Mouse (Mus musculus) liver, embryonic 14.5 days (tissue): ENCODE measurements around the gene Ecm2. TPM values are rescaled to one million over a fixed set of nuclear protein-coding genes. Genes with fewer than 3 reads are reported as not detected.

Experiments used
- ATAC-seq: fragments of 200-750 bp; cut with Nextera tagmentation; 2 replicates; pipeline ENCODE4 v1.8.0; 2017; ENCODE audit warnings: moderate number of reproducible peaks, mild to moderate bottlenecking, moderate library complexity; ENCODE audit not compliant: insufficient read depth
- DNase-seq, 3 experiments: peaks; one replicate each; pipeline ENCODE4 v3.0.0-alpha.2; 2012 to 2013; ENCODE audit warnings: low read depth in 3 of 3, low spot score in 3 of 3
- H3K27ac ChIP-seq: fragments of 300-500 bp; sonication (generic); 2 replicates; pipeline ENCODE4 v1.5.1; 2014; ENCODE audit warnings: moderate library complexity, mild to moderate bottlenecking, control low read depth, inconsistent platforms
- H3K27me3 ChIP-seq: fragments of 300-500 bp; sonication (generic); 2 replicates; pipeline ENCODE4 v1.6.1; 2014; ENCODE audit warnings: mild to moderate bottlenecking, low read length, moderate library complexity; ENCODE audit not compliant: control insufficient read depth, insufficient read depth
- H3K36me3 ChIP-seq: fragments of 300-500 bp; sonication (generic); replicated peaks from 2 replicates; pipeline ENCODE4 v1.6.1; 2014; ENCODE audit warnings: low read depth; ENCODE audit not compliant: control insufficient read depth, insufficient read depth
- H3K4me1 ChIP-seq, 2 experiments: fragments of 200-500 bp in 1 of 2; fragments of 300-500 bp in 1 of 2; sonication (generic) in 1 of 2; replicated peaks; 2 replicates each; pipeline ENCODE4 v1.6.1; 2012 to 2014; ENCODE audit warnings: antibody characterized with exemption in 1 of 2, inconsistent platforms in 1 of 2, low read length in 1 of 2; ENCODE audit not compliant: control insufficient read depth in 2 of 2, insufficient read depth in 2 of 2
- H3K4me2 ChIP-seq: fragments of 300-500 bp; sonication (generic); 2 replicates; pipeline ENCODE4 v1.6.1; 2014; ENCODE audit warnings: low read depth, mild to moderate bottlenecking, control low read depth, moderate library complexity
- H3K4me3 ChIP-seq, 2 experiments: fragments of 200-500 bp in 1 of 2; fragments of 300-500 bp in 1 of 2; sonication (generic) in 1 of 2; 2 replicates each; pipeline ENCODE4 v1.5.1; 2012 to 2014; ENCODE audit warnings: low read depth in 2 of 2, low read length in 2 of 2, mild to moderate bottlenecking in 2 of 2, control low read depth in 1 of 2, inconsistent platforms in 1 of 2, moderate library complexity in 1 of 2; ENCODE audit not compliant: insufficient read depth in 1 of 2
- H3K9ac ChIP-seq: fragments of 300-500 bp; sonication (generic); replicated peaks from 2 replicates; pipeline ENCODE4 v1.6.1; 2014; ENCODE audit warnings: mild to moderate bottlenecking, control low read depth, moderate library complexity
- H3K9me3 ChIP-seq: fragments of 300-500 bp; sonication (generic); 2 replicates; pipeline ENCODE4 v1.6.1; 2016; ENCODE audit warnings: low read length, mixed read lengths; ENCODE audit not compliant: control insufficient read depth
- CTCF ChIP-seq: IDR thresholded peaks from 2 replicates; pipeline ENCODE4 v1.5.1; 2016; ENCODE audit warnings: antibody characterized with exemption, low read depth, control low read depth
- EP300 ChIP-seq: IDR thresholded peaks from 2 replicates; pipeline ENCODE4 v1.6.1; 2016; ENCODE audit warnings: antibody characterized with exemption, low read depth
- WGBS: fragments of 180-500 bp; shearing (Covaris S2); extraction: QIAGEN DNeasy Blood & Tissue Kit; methylation state at CpG from one replicate; pipeline ENCODE4 v1.1.7; 2014; ENCODE audit not compliant: insufficient replicate concordance; 5-methylcytosine and 5-hydroxymethylcytosine counted together
- polyA plus RNA-seq, 2 experiments: library from polyadenylated mRNA; depleted of rRNA in 1 of 2; stranded (reverse) in 1 of 2; unstranded in 1 of 2; fragments of >200 nt; fragmentation: Nextera tagmentation in 1 of 2; extraction: Ambion mirVana in 1 of 2; gene quantifications; 2 replicates each; pipeline versions ENCODE4 v1.2.1 to v1.2.3; 2012 to 2014

Gene Ecm2
- polyA plus RNA-seq, 2 experiments, result 0.19 TPM

GRCm38 (mm10) chr13:49465875-49466274 lies 38.7 kb upstream of the Ecm2 start:
- Histone ChIP-seq H3K27me3 (no peaks in the 10 kb centered on the region), H3K4me2 (no peak overlapping the region), H3K9me3 (no peaks in the 10 kb centered on the region), H3K9ac (no peak overlapping the region), H3K4me3 (no peak overlapping the region), H3K27ac (no peak overlapping the region), H3K36me3 (peaks cover 15% of the 10 kb centered on the region), H3K4me1 (no peaks in the 10 kb centered on the region; a peak in 1 of 4 replicates)
- WGBS, result 43% methylated on average over 4 of the region's 4 CpGs
- peak; percentile 65; the same call in 1 of the 2 replicates for ATAC-seq
- TF ChIP-seq EP300 (no peak), CTCF (no peak)
- DNase-seq, result peak in 1 of 3 experiments; percentile 6

GRCm38 (mm10) chr13:49466393-49467075 lies 38.1 kb upstream of the Ecm2 start:
- Histone ChIP-seq H3K4me2 (no peak overlapping the region), H3K4me1 (peaks cover 0 to 1% of the 10 kb centered on the region in 2 experiments; a peak in 2 of 4 replicates), H3K9me3 (no peaks in the 10 kb centered on the region), H3K9ac (no peak overlapping the region), H3K4me3 (no peak overlapping the region), H3K36me3 (peaks cover 11% of the 10 kb centered on the region), H3K27me3 (no peaks in the 10 kb centered on the region), H3K27ac (no peak overlapping the region)
- WGBS, result 73% methylated on average over 11 of the region's 11 CpGs
- TF ChIP-seq EP300 (no peak), CTCF (no peak)
- DNase-seq, result no peak
- no peak for ATAC-seq

DNA sequence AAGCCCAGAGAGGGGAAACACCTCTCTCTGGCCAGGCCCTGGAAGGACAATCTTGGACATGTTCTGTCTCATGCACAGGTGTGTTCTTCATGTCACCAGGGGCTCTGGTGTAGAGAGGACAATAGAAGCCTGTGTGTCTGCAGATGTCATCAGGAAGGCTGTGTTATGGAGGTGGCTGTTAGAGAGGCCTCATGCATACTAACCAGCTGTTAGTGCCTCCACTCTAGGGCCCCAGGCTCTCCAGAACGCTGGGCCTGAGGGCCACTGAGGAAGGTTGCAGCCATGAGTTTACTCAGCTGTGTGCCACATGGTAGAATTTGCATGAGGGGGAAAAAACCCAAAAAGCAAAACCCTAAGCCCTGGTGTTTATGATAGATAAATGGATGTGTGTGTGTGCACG lies 37.0 kb upstream of the Ecm2 start:
- no peak for ATAC-seq

DNA sequence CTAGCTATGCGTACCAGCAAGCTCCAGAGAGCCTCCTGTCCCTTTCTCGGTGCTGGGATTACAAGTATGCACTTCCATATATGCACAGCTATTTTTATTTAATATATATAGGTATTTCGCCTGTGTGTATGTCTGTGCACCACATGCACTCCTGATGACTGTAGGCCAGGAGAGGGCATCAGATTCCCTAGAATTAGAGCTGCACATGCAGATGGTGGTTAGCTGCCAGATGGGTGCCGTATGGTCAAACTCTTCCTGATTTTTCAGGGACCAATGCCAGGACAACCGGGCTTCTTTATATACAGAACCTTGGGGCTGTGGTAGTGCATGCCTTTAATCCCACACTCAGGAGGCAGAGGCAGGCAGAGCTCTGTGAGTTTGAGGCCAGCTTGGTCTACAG lies 35.6 kb upstream of the Ecm2 start:
- 76% methylated on average over 5 of the region's 5 CpGs for WGBS
- H3K4me3 ChIP-seq, result no peak overlapping the region
- H3K4me2 ChIP-seq, result no peak overlapping the region
- no peaks in the 10 kb centered on the region for H3K27me3 ChIP-seq
- peaks cover 0 to 7% of the 10 kb centered on the region in 2 experiments; a peak in 2 of 4 replicates for H3K4me1 ChIP-seq
- no peak overlapping the region for H3K9ac ChIP-seq
- no peaks in the 10 kb centered on the region for H3K9me3 ChIP-seq
- H3K27ac ChIP-seq, result no peak overlapping the region
- ATAC-seq, result no peak
- DNase-seq, result no peak
- TF ChIP-seq EP300 (no peak), CTCF (no peak)
- H3K36me3 ChIP-seq, result peaks cover 6% of the 10 kb centered on the region

More for the DNA sequence above, 37.0 kb upstream of the Ecm2 start:
- no peaks in the 10 kb centered on the region for H3K9me3 ChIP-seq
- peaks cover 6% of the 10 kb centered on the region for H3K36me3 ChIP-seq
- no peak for DNase-seq
- WGBS, result 64% methylated on average over 2 of the region's 2 CpGs
- no peak for TF ChIP-seq EP300
- no peak for TF ChIP-seq CTCF
- H3K9ac ChIP-seq, result no peak overlapping the region
- no peak overlapping the region for H3K4me3 ChIP-seq
- H3K27ac ChIP-seq, result no peak overlapping the region
- H3K4me2 ChIP-seq, result no peak overlapping the region
- H3K4me1 ChIP-seq, result peaks cover 0 to 7% of the 10 kb centered on the region in 2 experiments; a peak in 2 of 4 replicates
- no peaks in the 10 kb centered on the region for H3K27me3 ChIP-seq

DNA sequence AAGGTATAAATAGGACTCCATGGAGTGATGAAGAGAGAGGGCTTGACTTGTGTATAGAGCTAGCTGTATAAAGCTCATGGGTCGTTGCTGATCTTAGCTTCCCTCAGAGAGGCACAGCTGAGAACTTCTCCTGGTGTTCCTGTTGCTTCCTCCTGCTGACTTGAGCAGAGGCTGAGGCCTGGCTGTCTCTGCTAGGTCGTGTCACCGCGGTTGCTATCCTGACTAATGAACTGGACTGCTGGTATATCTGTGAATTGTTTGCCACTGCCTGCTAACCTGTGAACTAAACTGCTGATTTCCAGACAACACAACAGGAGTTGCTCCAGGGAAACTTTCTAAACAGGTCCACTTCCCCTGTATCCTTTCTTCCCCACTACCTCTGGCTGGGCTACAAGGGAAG lies 34.3 kb upstream of the Ecm2 start:
- H3K4me2 ChIP-seq, result no peak overlapping the region
- TF ChIP-seq EP300 (no peak), CTCF (no peak)
- no peak for ATAC-seq
- H3K27ac ChIP-seq, result no peak overlapping the region
- no peak for DNase-seq
- 61% methylated on average over 4 of the region's 4 CpGs for WGBS
- no peak overlapping the region for H3K4me3 ChIP-seq
- H3K9me3 ChIP-seq, result no peaks in the 10 kb centered on the region
- no peak overlapping the region for H3K9ac ChIP-seq
- no peaks in the 10 kb centered on the region for H3K27me3 ChIP-seq
- H3K4me1 ChIP-seq, result peaks cover 0 to 7% of the 10 kb centered on the region in 2 experiments; a peak in 2 of 4 replicates
- peaks cover 2% of the 10 kb centered on the region for H3K36me3 ChIP-seq
